1 mouse cellular context compared by ENCODE assay signal in genomic region chr7:30490957-30491307, GRCm38 (mm10).
TF ChIP-seq lines count a peak whose summit lies in the region.

No protein-coding gene starts in this region.

TF ChIP-seq in MEL, 35 proteins besides CTCF, POLR2A, EP300 and RAD21:
- TF ChIP-seq USF2 (IDR thresholded peaks at IDR 0.05; ENCODE audit: borderline replicate concordance in 1 of 2, insufficient read depth in 1 of 2, low read depth in 1 of 2, low read length in 2 of 2), result no peak
- TF ChIP-seq CHD1 (IDR thresholded peaks at IDR 0.05; ENCODE audit: low read depth, low read length), result no peak
- no peak for TF ChIP-seq MYC (IDR thresholded peaks at IDR 0.05; ENCODE audit: low read depth, low read length)
- TF ChIP-seq KAT2A (conservative IDR thresholded peaks at IDR 0.05; ENCODE audit: low read depth, low read length), result no peak
- no peak for TF ChIP-seq NELFE (IDR thresholded peaks at IDR 0.05; ENCODE audit: low read depth, low read length)
- TF ChIP-seq ELF1 (IDR thresholded peaks at IDR 0.05; ENCODE audit: low read depth, low read length), result no peak
- TF ChIP-seq USF1 (IDR thresholded peaks at IDR 0.05; ENCODE audit: low read depth, low read length), result no peak
- no peak for TF ChIP-seq POLR2AphosphoS2 (IDR thresholded peaks at IDR 0.05; ENCODE audit: low read length)
- TF ChIP-seq SIN3A (IDR thresholded peaks at IDR 0.05; ENCODE audit: low read length), result no peak
